Mouse (Mus musculus): Measurements from ENCODE around the gene Katnal1.

- TF ChIP-seq POLR2A (IDR thresholded peaks at IDR 0.05; ENCODE audit: low read depth, low read length) (no peak), CTCF (IDR thresholded peaks at IDR 0.05; ENCODE audit: borderline replicate concordance, insufficient read depth, low read length) (no peak)
Observed at GRCm38 (mm10) chr5:148931301-148931700, 2.2 kb upstream of the Katnal1 start.
